Mouse (Mus musculus) kidney, postnatal 0 days (tissue): Measurements from ENCODE around the gene Proca1. TPM values are rescaled to one million over a fixed set of nuclear protein-coding genes. Genes with fewer than 3 reads are reported as not detected.
A peak's percentile ranks its signal among the peaks of the same experiment; 100 is the strongest.

Experiments
- ATAC-seq: fragments of 200-750 bp; cut with Nextera tagmentation; replicated peaks from 2 replicates; pipeline ENCODE4 v1.8.0; 2017; ENCODE audit warnings: low read depth, moderate number of reproducible peaks, moderate TSS enrichment, moderate library complexity; ENCODE audit not compliant: low FRiP score
- DNase-seq: peaks from one replicate; pipeline ENCODE4 v3.0.0-alpha.2; 2016; ENCODE audit warnings: low spot score
- H3K27ac ChIP-seq: fragments of 300-500 bp; sonication (generic); 2 replicates; pipeline ENCODE4 v1.5.1; 2014; ENCODE audit warnings: mild to moderate bottlenecking
- H3K27me3 ChIP-seq: fragments of 300-500 bp; sonication (generic); 2 replicates; pipeline ENCODE4 v1.6.1; 2014; ENCODE audit warnings: low read length, mixed read lengths; ENCODE audit not compliant: insufficient read depth
- H3K36me3 ChIP-seq: fragments of 300-500 bp; sonication (generic); 2 replicates; pipeline ENCODE4 v1.6.1; 2014; ENCODE audit warnings: low read length, mixed read lengths; ENCODE audit not compliant: insufficient read depth
- H3K4me1 ChIP-seq: fragments of 300-500 bp; sonication (generic); replicated peaks from 2 replicates; pipeline ENCODE4 v1.6.1; 2014; ENCODE audit warnings: antibody characterized with exemption, low read length, mixed read lengths; ENCODE audit not compliant: insufficient read depth
- H3K4me2 ChIP-seq: fragments of 300-500 bp; sonication (generic); 2 replicates; pipeline ENCODE4 v1.6.1; 2014; ENCODE audit warnings: mild to moderate bottlenecking, low read length, moderate library complexity, mixed read lengths
- H3K4me3 ChIP-seq: fragments of 300-500 bp; sonication (generic); replicated peaks from 2 replicates; pipeline ENCODE4 v1.5.1; 2014; ENCODE audit warnings: low read depth, low read length
- H3K9ac ChIP-seq: fragments of 300-500 bp; sonication (generic); 2 replicates; pipeline ENCODE4 v1.6.1; 2014; ENCODE audit warnings: low read depth, low read length
- H3K9me3 ChIP-seq: fragments of 300-500 bp; sonication (generic); replicated peaks from 2 replicates; pipeline ENCODE4 v1.6.1; 2016; ENCODE audit warnings: low read length, inconsistent platforms, mixed read lengths
- CTCF ChIP-seq: IDR thresholded peaks from 2 replicates; pipeline ENCODE4 v1.5.1; 2016; ENCODE audit warnings: antibody characterized with exemption, low read depth, mild to moderate bottlenecking, moderate library complexity
- WGBS: fragments of 180-500 bp; shearing (Covaris S2); extraction: QIAGEN DNeasy Blood & Tissue Kit; methylation state at CpG from one replicate; pipeline ENCODE4 v1.1.7; 2014; 5-methylcytosine and 5-hydroxymethylcytosine counted together
- polyA plus RNA-seq: library from polyadenylated mRNA; unstranded; fragments of >200 nt; fragmentation: Nextera tagmentation; extraction: Ambion mirVana; gene quantifications from 2 replicates; pipeline ENCODE4 v1.2.1, GENCODE M21; 2015

Gene Proca1
- polyA plus RNA-seq, 1 experiment from 2014 or later: 3.1 TPM

DNA sequence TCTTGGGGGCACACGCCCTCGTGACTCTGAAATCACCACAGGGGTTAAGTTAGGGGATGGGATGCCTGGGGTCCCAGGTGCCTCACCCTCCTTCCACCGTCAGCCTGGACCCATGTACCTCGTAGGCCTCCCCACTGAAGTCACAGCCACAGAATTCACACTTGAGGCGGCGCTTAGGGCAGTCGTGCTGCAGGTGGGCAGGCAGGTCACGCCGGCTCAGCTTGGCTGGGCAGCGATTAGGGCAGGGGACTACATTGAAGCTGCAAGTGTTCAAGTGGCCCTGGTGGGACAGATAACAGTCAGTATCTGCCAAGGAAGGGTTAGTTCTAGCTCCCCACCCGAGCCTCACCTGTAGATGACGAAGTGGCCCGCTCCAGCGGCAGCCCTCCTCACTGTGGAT, 32.0 kb upstream of the Proca1 start:
- H3K36me3 ChIP-seq: peaks cover 34% of the 10 kb centered on the region
- no peak for DNase-seq
- no peak overlapping the region for H3K4me3 ChIP-seq
- H3K27me3 ChIP-seq: no peaks in the 10 kb centered on the region
- H3K9me3 ChIP-seq: no peaks in the 10 kb centered on the region
- no peak overlapping the region for H3K9ac ChIP-seq
- ATAC-seq: no peak
- H3K4me2 ChIP-seq: no peak overlapping the region
- 83% methylated on average over 14 of the region's 14 CpGs for WGBS
- H3K4me1 ChIP-seq: peaks cover 30% of the 10 kb centered on the region
- H3K27ac ChIP-seq: no peak overlapping the region
- TF ChIP-seq CTCF: no peak

- DNase-seq: no peak
- Histone ChIP-seq H3K36me3 (peaks cover 34% of the 10 kb centered on the region), H3K9ac (no peak overlapping the region), H3K4me3 (no peak overlapping the region), H3K27ac (peak overlapping the region; percentile 98), H3K4me1 (peaks cover 33% of the 10 kb centered on the region), H3K9me3 (no peaks in the 10 kb centered on the region), H3K4me2 (peak overlapping the region; percentile 90; the same call in 1 of the 2 replicates), H3K27me3 (no peaks in the 10 kb centered on the region)
- no peak for ATAC-seq
- WGBS: 29% methylated on average over 4 of the region's 4 CpGs
- no peak for TF ChIP-seq CTCF
These were observed 31.2 kb upstream of the Proca1 start for GRCm38 (mm10) chr11:78161968-78162367.

GRCm38 (mm10) chr11:78162504-78162903, 30.7 kb upstream of the Proca1 start:
- H3K36me3 ChIP-seq: peaks cover 34% of the 10 kb centered on the region
- no peak overlapping the region; the same call in 1 of the 2 replicates for H3K4me3 ChIP-seq
- H3K4me1 ChIP-seq: peaks cover 33% of the 10 kb centered on the region
- H3K9ac ChIP-seq: 0 out of 2 replicates have a peak overlapping the region, but pooled peaks have one; percentile 93
- H3K9me3 ChIP-seq: no peaks in the 10 kb centered on the region
- TF ChIP-seq CTCF: no peak
- ATAC-seq: no peak
- H3K27me3 ChIP-seq: no peaks in the 10 kb centered on the region
- H3K4me2 ChIP-seq: peak overlapping the region; percentile 90
- 32% methylated on average over 6 of the region's 6 CpGs for WGBS
- peak overlapping the region; percentile 98 for H3K27ac ChIP-seq
- DNase-seq: no peak

DNA sequence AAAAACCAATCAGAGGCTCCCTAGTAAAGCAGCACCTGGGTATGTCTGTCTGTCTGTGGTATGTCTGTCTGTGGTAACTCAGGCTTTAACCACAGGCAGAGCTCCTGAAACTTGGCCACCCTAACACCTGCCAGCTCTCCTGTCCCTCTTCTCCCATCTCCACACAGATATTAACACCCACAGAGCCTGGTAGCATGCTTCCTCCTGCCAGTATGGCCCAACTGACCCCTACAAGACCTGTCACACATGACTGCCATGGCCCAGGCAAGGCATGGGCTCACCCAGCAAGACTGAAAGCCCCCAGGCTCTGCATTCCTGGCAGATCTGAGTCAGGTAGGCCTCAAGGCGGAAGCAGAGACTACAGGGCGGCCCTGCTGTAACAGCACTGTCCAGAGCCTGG, 30.1 kb upstream of the Proca1 start:
- Histone ChIP-seq H3K4me3 (peak overlapping the region; percentile 95), H3K4me1 (peaks cover 33% of the 10 kb centered on the region), H3K9ac (peak overlapping the region; percentile 93), H3K27ac (peak overlapping the region; percentile 98), H3K9me3 (no peaks in the 10 kb centered on the region), H3K27me3 (no peaks in the 10 kb centered on the region), H3K4me2 (peak overlapping the region; percentile 90), H3K36me3 (peaks cover 31% of the 10 kb centered on the region)
- TF ChIP-seq CTCF: no peak
- WGBS: 41% methylated on average over 2 of the region's 2 CpGs
- 0 out of 2 replicates have a peak, but pooled peaks have one; percentile 0 for ATAC-seq
- DNase-seq: no peak

GRCm38 (mm10) chr11:78163681-78164603, 29.2 kb upstream of the Proca1 start:
- no peaks in the 10 kb centered on the region for H3K27me3 ChIP-seq
- peaks cover 22% of the 10 kb centered on the region for H3K36me3 ChIP-seq
- peak overlapping the region; percentile 93 for H3K9ac ChIP-seq
- peak overlapping the region; percentile 90 for H3K4me2 ChIP-seq
- DNase-seq (peak; percentile 92), ATAC-seq (peak; percentile 33)
- peak overlapping the region; percentile 95 for H3K4me3 ChIP-seq
- under 1% methylated on average over 22 of the region's 22 CpGs for WGBS
- peaks cover 33% of the 10 kb centered on the region for H3K4me1 ChIP-seq
- no peak for TF ChIP-seq CTCF
- H3K27ac ChIP-seq: peak overlapping the region; percentile 98
- no peaks in the 10 kb centered on the region for H3K9me3 ChIP-seq

DNA sequence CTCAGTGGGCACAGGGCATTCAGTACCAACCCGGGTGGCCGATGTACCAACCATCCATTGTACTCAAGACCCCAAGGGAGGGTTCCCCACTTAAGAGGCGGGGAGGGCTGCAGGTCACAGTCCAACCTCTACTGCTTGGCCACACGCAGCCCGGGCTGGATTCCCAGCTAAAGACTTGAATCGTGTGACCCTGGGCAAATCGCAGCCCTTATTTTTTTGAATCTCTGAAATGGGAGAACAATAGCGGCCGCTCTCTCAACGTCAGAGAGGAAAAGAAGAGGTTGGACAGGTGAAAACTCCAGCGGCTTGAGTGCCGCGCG, 28.6 kb upstream of the Proca1 start:
- DNase-seq (no peak), ATAC-seq (no peak)
- Histone ChIP-seq H3K36me3 (peaks cover 20% of the 10 kb centered on the region), H3K4me2 (peak overlapping the region; percentile 90), H3K9ac (peak overlapping the region; percentile 93), H3K4me1 (peaks cover 29% of the 10 kb centered on the region), H3K27me3 (no peaks in the 10 kb centered on the region), H3K9me3 (no peaks in the 10 kb centered on the region), H3K27ac (peak overlapping the region; percentile 98), H3K4me3 (peak overlapping the region; percentile 95)
- no peak for TF ChIP-seq CTCF
- WGBS: 0% methylated on average over 14 of the region's 14 CpGs
